Mouse (Mus musculus) WW6 (cell line): ENCODE results near the gene App.

ENCODE experiments used
- DNase-seq: peaks from one replicate; pipeline ENCODE4 v3.0.0-alpha.2; 2013; ENCODE audit warnings: low read depth, low spot score

Gene App

GRCm38 (mm10) chr16:85150902-85151301 is 22.7 kb downstream of the App start:
- no peak for DNase-seq

GRCm38 (mm10) chr16:85149509-85149871 is 24.1 kb downstream of the App start:
- no peak for DNase-seq

- DNase-seq = no peak
These were observed 24.7 kb downstream of the App start for GRCm38 (mm10) chr16:85148615-85149508.

GRCm38 (mm10) chr16:85147440-85147839 is 26.1 kb downstream of the App start:
- DNase-seq = no peak

- no peak for DNase-seq
These were observed 27.8 kb downstream of the App start for GRCm38 (mm10) chr16:85145771-85146178.

GRCm38 (mm10) chr16:85145369-85145768 is 28.2 kb downstream of the App start:
- no peak for DNase-seq

- DNase-seq = no peak
These were observed 29.2 kb downstream of the App start for GRCm38 (mm10) chr16:85144401-85144800.

GRCm38 (mm10) chr16:85143863-85144262 is 29.7 kb downstream of the App start:
- no peak for DNase-seq

GRCm38 (mm10) chr16:85143188-85143587 is 30.4 kb downstream of the App start:
- no peak for DNase-seq

- no peak for DNase-seq
These were observed 32.2 kb downstream of the App start for GRCm38 (mm10) chr16:85141404-85141803.

- DNase-seq = no peak
These were observed 34.4 kb downstream of the App start for GRCm38 (mm10) chr16:85139178-85139604.

- no peak for DNase-seq
These were observed 36.2 kb downstream of the App start for GRCm38 (mm10) chr16:85137348-85137747.

- DNase-seq = no peak
These were observed 37.5 kb downstream of the App start for GRCm38 (mm10) chr16:85136046-85136445.

- no peak for DNase-seq
These were observed 40.1 kb downstream of the App start for GRCm38 (mm10) chr16:85133468-85133881.

- DNase-seq = no peak
These were observed 40.5 kb downstream of the App start for GRCm38 (mm10) chr16:85133057-85133456.

GRCm38 (mm10) chr16:85132182-85132581 is 41.4 kb downstream of the App start:
- no peak for DNase-seq

- no peak for DNase-seq
These were observed 42.6 kb downstream of the App start for GRCm38 (mm10) chr16:85130861-85131556.

GRCm38 (mm10) chr16:85128693-85129657 is 44.6 kb downstream of the App start:
- DNase-seq = no peak

- DNase-seq = no peak
These were observed 45.3 kb downstream of the App start for GRCm38 (mm10) chr16:85128347-85128664.

GRCm38 (mm10) chr16:85127661-85128346 is 45.8 kb downstream of the App start:
- no peak for DNase-seq

- DNase-seq = no peak
These were observed 48.9 kb downstream of the App start for GRCm38 (mm10) chr16:85124649-85125048.
